Mouse (Mus musculus): ENCODE data around the gene Nectin2.

GRCm38 (mm10) chr7:19784764-19785535 lies 34.7 kb upstream of the Nectin2 start:
- TF ChIP-seq CTCF (IDR thresholded peaks at IDR 0.05; ENCODE audit: insufficient read depth, low read length) (peak; percentile 48), POLR2A (IDR thresholded peaks at IDR 0.05; ENCODE audit: borderline replicate concordance, extremely low read depth, low read depth, low read length) (no peak)

Data from lung, adult 2 months (tissue).